Comparison of ENCODE assay signal across 27 mouse cellular contexts in the genomic region with DNA sequence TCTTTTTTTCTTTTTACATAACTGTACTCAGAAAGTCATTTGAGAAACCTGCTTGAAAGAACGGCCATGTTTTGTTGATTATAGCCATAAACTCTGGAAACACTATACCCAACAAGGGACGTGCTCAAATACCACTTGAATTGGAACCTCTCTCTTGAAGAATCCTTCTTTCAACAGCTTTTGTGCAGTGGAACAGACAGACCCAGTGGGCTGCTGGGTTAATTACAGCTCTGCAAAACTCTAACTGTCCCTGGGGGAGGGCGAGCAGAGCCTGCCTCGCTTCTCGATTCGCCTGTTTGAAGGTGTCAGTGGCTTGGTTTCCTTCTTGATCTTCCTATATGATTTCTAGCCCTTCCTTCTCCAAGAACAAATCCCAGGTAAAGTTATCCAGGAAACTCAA.
"Had no signal": no experiment of that assay in that cellular context is flagged by ENCODE, and none has a peak within 500 bp of the region (broad histone marks: within the 10 kb centered on the region; RNA-seq: fewer than 3 reads in every experiment).

No protein-coding gene starts in this region.

- H3K9ac ChIP-seq: heart, embryonic 12.5 days; hindbrain, embryonic 12.5 days; hindbrain, embryonic 14.5 days; intestine, embryonic 15.5 days; limb, embryonic 12.5 days; liver, embryonic 13.5 days; liver, embryonic 15.5 days; liver, postnatal 0 days had no signal

- H3K9me3 ChIP-seq: heart, embryonic 10.5 days; heart, embryonic 12.5 days; hindbrain, embryonic 10.5 days; hindbrain, embryonic 12.5 days; intestine, embryonic 15.5 days; limb, embryonic 12.5 days; liver, embryonic 13.5 days; liver, embryonic 15.5 days had no signal

- H3K27ac ChIP-seq: gastrocnemius, adult 2 months; heart, embryonic 10.5 days; hindbrain, embryonic 10.5 days; hindbrain, embryonic 12.5 days; hindbrain, embryonic 14.5 days; intestine, embryonic 15.5 days; limb, embryonic 12.5 days; liver, embryonic 13.5 days; liver, embryonic 15.5 days had no signal

- H3K27me3 ChIP-seq: heart, embryonic 12.5 days; hindbrain, embryonic 12.5 days; intestine, embryonic 15.5 days; liver, embryonic 13.5 days; liver, embryonic 15.5 days had no signal

- H3K4me3 ChIP-seq: gastrocnemius, adult 2 months; heart, embryonic 10.5 days; heart, embryonic 12.5 days; hindbrain, embryonic 10.5 days; hindbrain, embryonic 12.5 days; intestine, embryonic 15.5 days; limb, embryonic 12.5 days; liver, embryonic 13.5 days; liver, embryonic 15.5 days had no signal

- ATAC-seq: hindbrain, embryonic 16.5 days; inflammation-experienced regulatory T-cells, adult 6 months; intestine, embryonic 15.5 days; liver, postnatal 0 days had no signal

- H3K4me2 ChIP-seq: heart, embryonic 12.5 days; hindbrain, embryonic 12.5 days; hindbrain, embryonic 14.5 days; intestine, embryonic 15.5 days; limb, embryonic 12.5 days; liver, embryonic 11.5 days; liver, embryonic 13.5 days; liver, embryonic 15.5 days had no signal

- H3K36me3 ChIP-seq: heart, embryonic 10.5 days; heart, embryonic 12.5 days; hindbrain, embryonic 10.5 days; hindbrain, embryonic 12.5 days; intestine, embryonic 15.5 days; limb, embryonic 12.5 days; liver, embryonic 13.5 days; liver, embryonic 15.5 days had no signal

- DNase-seq: gastrocnemius, adult 2 months; gastrocnemius, postnatal 10 days; gastrocnemius, postnatal 25 days; heart, adult 18-20 months; heart, postnatal 10 days; heart, postnatal 4 days; kidney, adult 11 months; kidney, adult 2 months; kidney, postnatal 14 days; kidney, postnatal 36 days; layer of hippocampus, adult 9-11 months; layer of hippocampus, postnatal 36 days; left cerebral cortex, postnatal 4 days; liver; liver, embryonic 13.5 days; liver, postnatal 0 days had no signal

- H3K4me1 ChIP-seq: liver, embryonic 15.5 days had no signal
